Mouse (Mus musculus): ENCODE measurements around the gene Chst14. TPM values are rescaled to one million over a fixed set of nuclear protein-coding genes. Genes with fewer than 3 reads are reported as not detected.

Gene Chst14
- total RNA-seq, 2 experiments from 2014 or later = 2.5 to 3.0 TPM

DNA sequence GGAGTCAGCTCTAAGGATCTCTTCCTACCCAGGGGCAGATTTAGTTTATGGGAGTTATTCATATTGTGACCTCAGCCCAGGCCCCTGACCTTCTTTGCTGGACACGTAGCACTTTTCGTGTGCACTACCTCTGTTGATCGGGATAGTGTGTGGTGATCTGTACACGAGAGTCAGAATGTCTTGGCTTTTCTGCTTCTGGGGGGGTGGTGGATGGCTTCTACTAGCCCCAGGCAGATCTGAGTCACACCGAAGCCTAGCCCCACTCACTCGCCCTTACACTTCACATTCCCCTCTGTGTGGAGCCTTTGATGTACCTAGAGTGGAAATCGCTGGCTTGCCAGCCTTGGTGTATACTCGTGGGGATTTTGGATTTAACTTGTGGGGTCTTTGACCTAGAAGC is 13.6 kb upstream of the Chst14 start:
- no peak overlapping the region for H3K27ac ChIP-seq
- no peak for DNase-seq (ENCODE audit: low spot score in 2 of 2)
- no peak overlapping the region for H3K4me3 ChIP-seq
- TF ChIP-seq CTCF (conservative IDR thresholded peaks at IDR 0.05) = no peak

GRCm38 (mm10) chr2:118913551-118914276 is 12.6 kb upstream of the Chst14 start:
- no peak for TF ChIP-seq CTCF (conservative IDR thresholded peaks at IDR 0.05)
- DNase-seq (ENCODE audit: low spot score in 2 of 2) = no peak
- Histone ChIP-seq H3K4me3 (no peak overlapping the region), H3K27ac (no peak overlapping the region)

GRCm38 (mm10) chr2:118914685-118915084 is 11.6 kb upstream of the Chst14 start:
- DNase-seq (ENCODE audit: low spot score in 2 of 2) = no peak
- no peak for TF ChIP-seq CTCF (conservative IDR thresholded peaks at IDR 0.05)
- Histone ChIP-seq H3K27ac (no peak overlapping the region), H3K4me3 (no peak overlapping the region)

DNA sequence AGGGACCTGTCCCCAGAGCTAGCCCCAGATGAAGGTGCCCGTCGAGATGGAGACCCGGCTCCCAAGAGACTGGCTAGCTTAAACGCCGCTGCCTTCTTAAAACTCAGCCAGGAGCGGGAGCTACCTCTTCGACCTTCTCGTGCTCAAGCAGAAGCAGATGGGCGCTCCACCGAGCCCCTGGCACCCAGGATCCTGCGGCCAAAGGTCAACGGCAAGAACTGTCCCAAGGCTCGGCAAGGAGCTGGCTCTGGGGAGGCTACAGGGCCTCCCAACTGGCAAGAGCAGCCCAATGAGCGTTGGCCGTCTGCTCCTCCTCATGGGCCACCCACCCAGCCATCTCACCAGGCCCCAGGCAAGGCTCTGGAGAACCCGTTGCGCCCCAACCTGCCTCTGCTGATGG is 9.9 kb upstream of the Chst14 start:
- no peak for DNase-seq (ENCODE audit: low spot score in 2 of 2)
- Histone ChIP-seq H3K4me3 (no peak overlapping the region), H3K27ac (no peak overlapping the region)
- no peak for TF ChIP-seq CTCF (conservative IDR thresholded peaks at IDR 0.05)

DNA sequence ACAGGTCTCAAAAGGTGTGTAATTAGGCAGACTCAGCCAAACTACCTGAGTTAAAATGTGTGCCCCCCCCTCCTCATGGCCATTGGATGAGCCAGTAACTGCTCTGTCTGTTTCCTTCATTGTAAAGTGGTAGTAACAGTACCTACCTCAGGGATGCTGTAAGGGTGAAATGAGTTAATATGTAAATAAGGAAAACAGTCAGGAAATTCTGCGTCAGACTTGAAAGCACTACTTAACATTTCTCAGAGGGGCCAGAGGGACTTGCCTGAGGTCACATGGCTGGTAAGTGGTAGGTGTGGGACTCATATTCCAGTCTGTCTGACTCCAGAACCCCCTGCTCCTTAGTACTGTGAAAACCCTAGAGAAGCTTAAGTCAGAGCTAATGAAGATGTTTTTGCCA is 7.8 kb upstream of the Chst14 start:
- Histone ChIP-seq H3K4me3 (no peak overlapping the region), H3K27ac (no peak overlapping the region)
- no peak for TF ChIP-seq CTCF (conservative IDR thresholded peaks at IDR 0.05)
- DNase-seq (ENCODE audit: low spot score in 2 of 2) = no peak

DNA sequence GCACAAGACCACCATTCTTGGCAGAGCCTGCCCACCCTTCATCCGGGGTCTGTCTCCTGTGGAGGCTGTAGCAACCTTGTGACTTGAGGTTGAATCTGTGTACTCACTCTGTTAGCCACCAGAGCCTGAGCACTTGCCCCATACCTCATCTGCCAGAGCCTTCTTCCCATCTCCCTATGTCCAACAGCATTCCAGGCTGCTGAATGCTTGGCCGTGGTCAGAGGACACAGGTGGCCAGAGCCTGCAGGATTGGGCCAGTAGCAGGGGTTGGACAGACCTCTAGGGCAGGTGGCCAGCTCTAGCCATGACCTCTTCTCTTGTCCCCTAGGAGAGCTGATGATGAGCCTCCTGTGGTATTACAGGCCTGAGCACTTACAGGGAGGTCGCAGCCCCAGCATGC is 5.9 kb upstream of the Chst14 start:
- no peak overlapping the region for H3K4me3 ChIP-seq
- no peak for DNase-seq (ENCODE audit: low spot score in 2 of 2)
- TF ChIP-seq CTCF (conservative IDR thresholded peaks at IDR 0.05) = no peak
- H3K27ac ChIP-seq = no peak overlapping the region

DNA sequence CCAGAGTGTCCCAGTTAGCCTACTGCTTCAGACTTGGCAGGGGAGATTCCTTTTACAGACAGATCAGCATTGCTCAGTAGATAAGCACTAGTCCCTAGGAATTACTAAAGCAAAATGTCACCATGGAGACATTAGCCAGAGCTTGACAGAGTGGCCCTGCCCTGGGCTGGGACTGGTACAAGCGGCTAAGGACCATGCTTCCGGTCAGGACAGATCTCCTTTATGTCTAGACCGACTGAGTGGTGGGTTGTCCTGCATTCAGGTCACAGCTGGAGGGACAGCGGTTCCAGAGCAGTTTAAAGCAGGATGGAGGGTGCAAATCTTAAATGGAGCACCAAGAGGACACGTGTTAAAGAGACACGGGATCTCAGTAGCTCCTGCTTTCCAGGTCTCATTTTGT is 344 bp upstream of the Chst14 start:
- no peak for DNase-seq (ENCODE audit: low spot score in 2 of 2)
- H3K4me3 ChIP-seq = peak overlapping the region; percentile 63
- no peak for TF ChIP-seq CTCF (conservative IDR thresholded peaks at IDR 0.05)
- H3K27ac ChIP-seq = no peak overlapping the region

DNA sequence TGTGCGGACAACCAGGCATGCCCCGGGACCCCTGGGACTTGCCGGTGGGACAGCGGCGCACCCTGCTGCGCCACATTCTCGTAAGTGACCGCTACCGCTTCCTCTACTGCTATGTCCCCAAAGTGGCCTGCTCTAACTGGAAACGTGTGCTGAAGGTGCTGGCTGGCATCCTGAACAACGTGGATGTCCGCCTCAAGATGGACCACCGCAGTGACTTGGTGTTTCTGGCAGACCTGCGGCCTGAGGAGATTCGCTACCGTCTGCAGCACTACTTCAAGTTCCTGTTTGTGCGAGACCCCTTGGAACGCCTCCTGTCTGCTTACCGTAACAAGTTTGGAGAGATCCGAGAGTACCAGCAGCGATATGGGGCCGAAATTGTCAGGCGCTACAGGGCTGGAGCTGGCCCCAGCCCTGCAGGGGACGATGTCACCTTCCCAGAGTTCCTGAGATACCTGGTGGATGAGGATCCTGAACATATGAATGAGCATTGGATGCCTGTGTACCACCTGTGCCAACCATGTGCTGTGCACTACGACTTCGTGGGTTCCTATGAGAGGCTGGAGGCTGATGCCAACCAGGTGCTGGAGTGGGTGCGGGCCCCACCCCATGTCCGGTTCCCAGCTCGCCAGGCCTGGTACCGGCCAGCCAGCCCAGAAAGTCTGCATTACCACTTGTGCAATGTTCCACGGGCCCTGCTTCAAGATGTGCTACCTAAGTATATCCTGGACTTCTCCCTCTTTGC is 873 bp downstream of the Chst14 start:
- DNase-seq (ENCODE audit: low spot score in 2 of 2) = no peak
- TF ChIP-seq CTCF (conservative IDR thresholded peaks at IDR 0.05) = no peak
- H3K4me3 ChIP-seq = peak overlapping the region; percentile 63
- H3K27ac ChIP-seq = peak overlapping the region; percentile 74; the same call in 1 of the 2 replicates

DNA sequence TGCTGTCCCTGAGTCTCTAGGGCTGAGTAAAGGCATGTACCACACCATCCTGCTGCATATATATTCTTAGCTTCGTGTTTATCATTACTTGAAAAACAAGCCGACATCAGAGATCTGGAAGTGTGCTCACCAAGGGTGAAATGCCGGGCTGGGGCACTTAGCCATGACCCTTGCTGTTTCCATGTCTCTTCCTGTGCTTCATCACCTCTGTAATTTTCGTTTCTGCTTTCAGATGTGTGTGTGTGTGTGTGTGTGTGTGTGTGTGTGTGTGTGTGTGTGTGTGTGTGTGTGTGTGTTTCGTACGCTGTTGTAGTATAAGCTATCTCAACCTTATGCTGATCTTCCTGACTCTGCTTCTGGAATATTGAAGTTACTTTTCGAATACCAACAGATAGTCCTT is 15.0 kb downstream of the Chst14 start:
- no peak overlapping the region for H3K27ac ChIP-seq
- TF ChIP-seq CTCF (conservative IDR thresholded peaks at IDR 0.05) = no peak
- no peak overlapping the region for H3K4me3 ChIP-seq
- DNase-seq (ENCODE audit: low spot score in 2 of 2) = no peak

DNA sequence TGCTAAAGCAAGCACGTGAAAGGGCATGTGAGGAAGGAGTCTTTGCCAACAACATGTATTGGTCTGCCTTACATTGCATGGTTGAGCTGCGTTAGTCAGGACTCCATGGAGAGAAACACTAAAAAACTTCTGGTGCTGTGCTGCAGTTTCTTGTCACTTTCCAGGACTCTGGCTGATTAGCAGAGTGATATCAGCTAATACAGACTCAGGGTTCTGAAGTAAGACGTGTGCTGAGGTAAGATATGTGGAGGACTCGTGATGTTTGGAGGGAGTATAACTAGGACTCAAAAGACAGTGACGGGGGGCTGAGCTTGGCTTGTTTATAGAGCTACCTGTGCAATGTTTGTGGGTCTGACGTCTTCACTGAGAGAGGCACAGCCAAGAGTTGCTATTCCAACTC is 16.9 kb downstream of the Chst14 start:
- H3K27ac ChIP-seq = no peak overlapping the region
- no peak for TF ChIP-seq CTCF (conservative IDR thresholded peaks at IDR 0.05)
- no peak for DNase-seq (ENCODE audit: low spot score in 2 of 2)
- H3K4me3 ChIP-seq = no peak overlapping the region

DNA sequence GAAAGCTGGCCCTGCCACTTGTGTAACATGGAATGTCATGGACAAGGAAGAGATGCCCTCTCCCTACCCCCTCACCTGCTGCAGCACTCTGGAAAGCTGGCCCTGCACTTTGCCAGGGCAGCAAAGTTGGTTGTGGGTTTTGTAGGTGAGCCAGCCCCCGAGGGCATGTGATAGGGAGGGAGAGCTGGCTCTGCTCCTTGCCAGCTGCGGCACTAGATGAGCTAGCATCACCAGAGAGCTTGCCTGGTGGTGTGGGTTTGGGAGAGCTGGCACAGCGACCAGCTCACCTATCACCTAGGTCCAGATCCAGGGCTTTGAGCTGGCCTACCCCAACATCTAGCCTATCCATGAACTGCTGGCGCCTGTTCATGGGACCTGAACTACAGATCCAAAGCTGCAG is 22.5 kb downstream of the Chst14 start:
- no peak for DNase-seq (ENCODE audit: low spot score in 2 of 2)
- Histone ChIP-seq H3K4me3 (no peak overlapping the region), H3K27ac (no peak overlapping the region)
- TF ChIP-seq CTCF (conservative IDR thresholded peaks at IDR 0.05) = no peak

DNA sequence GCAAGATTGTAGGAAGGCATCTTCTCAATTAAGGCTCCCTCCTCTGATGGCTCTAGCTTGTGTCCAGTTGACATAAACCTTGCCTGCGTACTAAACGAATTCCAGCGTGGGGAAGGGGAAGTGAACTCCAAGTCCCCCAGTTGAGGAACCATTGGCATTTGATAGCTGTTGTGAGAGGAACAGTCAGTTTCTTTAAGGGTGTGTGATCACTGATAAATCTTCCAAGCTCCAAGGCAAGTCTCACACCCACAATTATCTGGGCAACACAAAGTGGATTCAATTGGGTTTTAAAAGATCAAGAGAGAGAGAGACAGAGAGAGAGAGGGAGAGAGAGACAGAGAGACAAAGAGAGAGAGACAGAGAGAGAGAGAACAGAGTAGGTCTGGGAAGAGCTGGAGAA is 23.4 kb downstream of the Chst14 start:
- Histone ChIP-seq H3K27ac (no peak overlapping the region), H3K4me3 (no peak overlapping the region)
- DNase-seq (ENCODE audit: low spot score in 2 of 2) = no peak
- no peak for TF ChIP-seq CTCF (conservative IDR thresholded peaks at IDR 0.05)

- Histone ChIP-seq H3K27ac (no peak overlapping the region), H3K4me3 (no peak overlapping the region)
- DNase-seq (ENCODE audit: low spot score in 2 of 2) = no peak
- no peak for TF ChIP-seq CTCF (conservative IDR thresholded peaks at IDR 0.05)
Observed at GRCm38 (mm10) chr2:118956497-118956896, 30.2 kb downstream of the Chst14 start.

GRCm38 (mm10) chr2:118959644-118960043 is 33.3 kb downstream of the Chst14 start:
- Histone ChIP-seq H3K4me3 (no peak overlapping the region), H3K27ac (no peak overlapping the region)
- no peak for TF ChIP-seq CTCF (conservative IDR thresholded peaks at IDR 0.05)
- DNase-seq (ENCODE audit: low spot score in 2 of 2) = no peak

Measured in layer of hippocampus, adult 2 months (tissue).